Mouse (Mus musculus) heart, embryonic 14.5 days (tissue): ENCODE measurements at regions not wholly inside any gene's neighbourhood (a gene's known extent, or its start where the extent isn't known, plus 50 kb on each side); places are given as distances from the start of the nearest gene placed in this dataset.

Source experiments
- ATAC-seq: fragments of 200-750 bp; cut with Nextera tagmentation; 2 replicates; pipeline ENCODE4 v1.8.0; 2017; ENCODE audit warnings: low read depth, moderate TSS enrichment; ENCODE audit not compliant: insufficient number of reproducible peaks, insufficient read depth, low FRiP score
- H3K27ac ChIP-seq, 2 experiments: fragments of 200-500 bp in 1 of 2; fragments of 300-500 bp in 1 of 2; sonication (generic) in 1 of 2; replicated peaks in 1 of 2; 2 replicates each; pipeline ENCODE4 v1.5.1; 2012 to 2014; ENCODE audit warnings: low read depth in 2 of 2, low read length in 2 of 2, control low read depth in 1 of 2, mild to moderate bottlenecking in 1 of 2, mixed read lengths in 1 of 2; ENCODE audit not compliant: control insufficient read depth in 1 of 2, insufficient read depth in 1 of 2
- H3K27me3 ChIP-seq: fragments of 300-500 bp; sonication (generic); 2 replicates; pipeline ENCODE4 v1.6.1; 2014; ENCODE audit warnings: mild to moderate bottlenecking, low read length, control low read depth; ENCODE audit not compliant: control insufficient read depth, insufficient read depth
- H3K36me3 ChIP-seq: fragments of 300-500 bp; sonication (generic); 2 replicates; pipeline ENCODE4 v1.6.1; 2014; ENCODE audit warnings: mild to moderate bottlenecking, control low read depth, low read length, mixed read lengths; ENCODE audit not compliant: control insufficient read depth, insufficient read depth
- H3K4me1 ChIP-seq, 2 experiments: fragments of 200-500 bp in 1 of 2; fragments of 300-500 bp in 1 of 2; sonication (generic) in 1 of 2; 2 replicates each; pipeline ENCODE4 v1.6.1; 2012 to 2014; ENCODE audit warnings: low read length in 2 of 2, control low read depth in 1 of 2, mixed read lengths in 1 of 2; ENCODE audit not compliant: control insufficient read depth in 2 of 2, insufficient read depth in 2 of 2
- H3K4me2 ChIP-seq: fragments of 300-500 bp; sonication (generic); 2 replicates; pipeline ENCODE4 v1.6.1; 2014; ENCODE audit warnings: mild to moderate bottlenecking, low read length
- H3K4me3 ChIP-seq, 2 experiments: fragments of 200-500 bp in 1 of 2; fragments of 300-500 bp in 1 of 2; sonication (generic) in 1 of 2; 2 replicates each; pipeline ENCODE4 v1.5.1; 2012 to 2014; ENCODE audit warnings: low read length in 2 of 2, mild to moderate bottlenecking in 2 of 2, control low read depth in 1 of 2, low read depth in 1 of 2, moderate library complexity in 1 of 2; ENCODE audit not compliant: control insufficient read depth in 1 of 2, insufficient read depth in 1 of 2
- H3K9ac ChIP-seq: fragments of 300-500 bp; sonication (generic); 2 replicates; pipeline ENCODE4 v1.6.1; 2014; ENCODE audit warnings: mild to moderate bottlenecking, low read length
- H3K9me3 ChIP-seq: fragments of 300-500 bp; sonication (generic); 2 replicates; pipeline ENCODE4 v1.6.1; 2016; ENCODE audit warnings: low read length, control low read depth; ENCODE audit not compliant: control insufficient read depth
- WGBS: fragments of 180-500 bp; shearing (Covaris S2); extraction: QIAGEN DNeasy Blood & Tissue Kit; methylation state at CpG from one replicate; pipeline ENCODE4 v1.1.7; 2014; 5-methylcytosine and 5-hydroxymethylcytosine counted together

DNA sequence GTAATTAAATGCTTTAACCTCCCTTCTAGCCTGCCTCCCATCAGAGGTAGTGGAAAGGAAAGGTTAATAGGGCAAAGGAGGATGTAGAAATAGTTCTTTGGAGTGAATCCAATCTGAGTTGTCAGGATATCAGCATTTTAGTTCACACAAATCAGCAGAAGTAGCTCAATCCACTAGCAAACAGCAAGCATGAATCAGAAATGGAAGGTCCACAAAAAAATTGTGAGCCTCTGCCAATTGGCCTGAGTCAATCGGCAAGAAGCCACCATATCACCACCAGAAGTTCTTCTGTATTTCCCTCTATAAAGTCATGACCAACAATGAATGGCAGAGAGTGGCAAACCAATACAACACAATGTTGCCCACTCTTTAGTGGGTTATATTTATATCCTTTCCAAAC lies 505.0 kb downstream of the Btbd3 start:
- Histone ChIP-seq H3K27ac (no peak overlapping the region), H3K4me2 (no peak overlapping the region), H3K9me3 (no peaks in the 10 kb centered on the region), H3K9ac (no peak overlapping the region), H3K27me3 (no peaks in the 10 kb centered on the region), H3K4me3 (no peak overlapping the region), H3K36me3 (no peaks in the 10 kb centered on the region), H3K4me1 (no peaks in the 10 kb centered on the region)
- WGBS: 69% methylated on average over 1 of the region's 1 CpGs
- ATAC-seq: no peak

GRCm38 (mm10) chr2:138766275-138766842 lies 510.0 kb downstream of the Btbd3 start:
- 73% methylated on average over 9 of the region's 9 CpGs for WGBS

DNA sequence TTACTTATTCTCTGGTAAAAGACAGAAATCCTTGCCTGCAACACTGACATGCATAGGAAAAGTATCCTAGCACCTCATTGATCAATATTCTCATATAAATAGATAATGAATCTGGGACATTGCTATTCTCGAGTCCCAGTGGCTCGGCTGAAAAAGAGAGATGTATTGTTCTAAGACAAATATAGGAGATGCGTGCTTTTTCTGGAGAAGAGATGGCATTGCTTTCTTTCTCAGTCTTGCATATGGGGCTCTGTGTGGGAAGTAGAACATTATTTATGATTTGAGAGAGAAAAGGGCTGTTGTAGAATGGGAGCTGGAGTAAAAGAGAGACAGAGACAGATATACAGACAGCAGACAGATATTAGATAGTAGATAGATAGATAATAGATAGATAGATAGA lies 527.4 kb downstream of the Btbd3 start:
- ATAC-seq: no peak
- Histone ChIP-seq H3K4me3 (no peak overlapping the region), H3K9me3 (no peaks in the 10 kb centered on the region), H3K36me3 (no peaks in the 10 kb centered on the region), H3K4me2 (no peak overlapping the region), H3K4me1 (no peaks in the 10 kb centered on the region), H3K27me3 (no peaks in the 10 kb centered on the region), H3K9ac (no peak overlapping the region), H3K27ac (no peak overlapping the region)
- 80% methylated on average over 3 of the region's 3 CpGs for WGBS

More at GRCm38 (mm10) chr2:138766275-138766842, 510.0 kb downstream of the Btbd3 start:
- Histone ChIP-seq H3K4me3 (no peak overlapping the region), H3K27me3 (no peaks in the 10 kb centered on the region), H3K4me2 (no peak overlapping the region), H3K9me3 (no peaks in the 10 kb centered on the region), H3K9ac (no peak overlapping the region), H3K27ac (no peak overlapping the region), H3K36me3 (no peaks in the 10 kb centered on the region), H3K4me1 (no peaks in the 10 kb centered on the region)
- ATAC-seq: no peak

DNA sequence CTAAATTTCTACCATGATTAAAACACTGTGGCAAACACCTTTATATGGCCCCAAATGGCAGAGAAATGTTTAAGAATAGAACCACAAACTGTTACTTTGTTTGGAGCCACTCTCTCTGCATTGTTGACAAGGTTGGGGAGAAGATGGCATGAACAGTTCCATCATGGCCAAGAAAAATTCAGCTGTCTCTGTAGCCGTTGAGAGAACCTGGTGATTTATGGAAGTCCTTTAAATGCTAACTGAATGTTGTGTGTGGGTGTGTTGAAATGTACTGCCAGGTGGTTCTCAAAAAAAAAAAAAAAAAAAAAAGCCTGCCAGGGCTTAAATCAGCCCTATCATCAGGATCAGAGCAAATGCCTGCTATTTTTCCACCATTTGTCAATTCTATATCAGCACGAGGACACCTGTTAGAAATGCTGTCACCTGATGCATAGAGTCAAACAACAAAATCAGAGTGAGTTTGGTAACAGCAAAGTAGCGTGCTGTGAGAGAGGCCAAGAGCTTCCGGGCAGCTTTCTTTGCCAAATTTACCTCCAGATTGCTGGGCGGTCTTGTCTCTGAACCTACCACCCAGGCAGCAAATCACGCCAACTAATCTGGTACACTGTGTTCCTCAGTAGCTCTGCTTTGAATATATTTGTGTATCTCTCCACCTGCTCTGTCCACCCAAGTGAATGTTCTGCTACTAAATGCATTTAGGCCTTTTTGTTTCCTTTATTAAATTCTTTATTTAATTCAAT lies 536.5 kb downstream of the Btbd3 start:
- WGBS: 80% methylated on average over 6 of the region's 6 CpGs
- ATAC-seq: no peak
- Histone ChIP-seq H3K36me3 (no peaks in the 10 kb centered on the region), H3K27ac (no peak overlapping the region), H3K27me3 (no peaks in the 10 kb centered on the region), H3K4me3 (no peak overlapping the region), H3K9ac (no peak overlapping the region), H3K9me3 (no peaks in the 10 kb centered on the region), H3K4me1 (no peaks in the 10 kb centered on the region), H3K4me2 (no peak overlapping the region)

DNA sequence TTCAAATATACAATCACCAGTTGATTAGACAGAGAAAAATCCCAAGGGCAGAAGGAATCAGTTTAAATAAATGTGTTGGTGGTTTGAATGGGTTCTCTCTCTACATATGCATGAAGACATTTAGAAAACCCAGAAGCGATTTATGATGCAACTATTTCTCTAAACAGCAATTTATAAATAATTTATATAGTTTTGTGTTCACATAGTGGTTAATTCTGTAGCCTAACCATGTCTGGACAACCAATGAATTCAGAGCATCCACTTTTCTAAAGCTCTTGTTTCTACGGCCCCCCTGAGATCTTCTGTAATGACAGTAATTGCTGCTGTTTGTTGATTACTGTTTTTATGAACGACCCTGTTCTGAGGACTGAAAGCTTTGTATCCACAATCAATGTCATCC lies 549.8 kb downstream of the Btbd3 start:
- H3K9ac ChIP-seq: no peak overlapping the region

DNA sequence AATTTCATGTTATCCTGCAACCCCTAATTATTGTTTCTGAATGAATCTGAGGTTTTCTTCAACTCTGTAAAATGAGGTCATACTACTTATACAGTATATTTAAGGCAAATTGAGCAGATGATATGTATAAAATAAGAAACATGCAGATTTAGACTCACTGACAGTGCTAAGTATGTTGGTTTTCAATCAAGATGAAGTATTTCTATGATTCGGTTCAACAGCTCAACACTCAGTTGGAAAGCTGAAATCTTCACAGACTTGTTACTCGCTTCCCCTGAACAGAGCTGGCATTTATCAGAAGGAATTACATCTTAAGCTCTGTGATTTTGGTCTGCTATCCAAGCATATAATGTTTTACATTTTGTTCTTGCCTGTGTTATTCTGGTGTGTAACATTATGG lies 553.4 kb downstream of the Btbd3 start:
- no peak overlapping the region for H3K27ac ChIP-seq
- H3K36me3 ChIP-seq: no peaks in the 10 kb centered on the region
- 72% methylated on average over 2 of the region's 2 CpGs for WGBS
- H3K4me1 ChIP-seq: no peaks in the 10 kb centered on the region
- no peak overlapping the region for H3K9ac ChIP-seq
- H3K4me3 ChIP-seq: no peak overlapping the region
- no peak overlapping the region for H3K4me2 ChIP-seq
- H3K27me3 ChIP-seq: no peaks in the 10 kb centered on the region
- no peaks in the 10 kb centered on the region for H3K9me3 ChIP-seq
- no peak for ATAC-seq

More for the DNA sequence above, 549.8 kb downstream of the Btbd3 start:
- 81% methylated on average over 3 of the region's 3 CpGs for WGBS
- H3K9me3 ChIP-seq: no peaks in the 10 kb centered on the region
- no peaks in the 10 kb centered on the region for H3K36me3 ChIP-seq
- no peak for ATAC-seq
- H3K27ac ChIP-seq: no peak overlapping the region
- H3K27me3 ChIP-seq: no peaks in the 10 kb centered on the region
- H3K4me1 ChIP-seq: no peaks in the 10 kb centered on the region
- no peak overlapping the region for H3K4me2 ChIP-seq
- no peak overlapping the region for H3K4me3 ChIP-seq

DNA sequence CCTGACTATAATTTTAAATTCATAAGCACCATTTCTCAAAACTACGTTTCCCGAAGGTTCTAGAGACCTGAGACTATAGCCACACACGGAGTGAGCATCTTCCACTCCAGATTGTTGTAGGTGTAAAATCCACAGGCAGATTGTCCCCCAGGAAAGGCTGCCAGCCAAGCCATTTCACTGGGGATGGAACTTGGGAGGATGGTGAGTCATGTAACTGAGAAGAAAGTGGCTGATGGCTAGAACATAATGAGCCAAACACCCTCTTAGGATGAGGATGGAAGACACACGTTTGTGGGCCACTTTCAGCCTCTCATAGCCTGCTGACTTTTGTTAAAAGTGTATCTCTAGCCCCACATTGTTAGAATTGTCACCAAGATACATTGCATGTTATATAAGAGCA lies 564.1 kb downstream of the Btbd3 start:
- Histone ChIP-seq H3K4me1 (no peaks in the 10 kb centered on the region), H3K27ac (no peak overlapping the region), H3K27me3 (no peaks in the 10 kb centered on the region), H3K4me2 (no peak overlapping the region), H3K9me3 (no peaks in the 10 kb centered on the region), H3K36me3 (no peaks in the 10 kb centered on the region), H3K9ac (no peak overlapping the region), H3K4me3 (no peak overlapping the region)
- WGBS: 81% methylated on average over 4 of the region's 4 CpGs
- ATAC-seq: no peak

DNA sequence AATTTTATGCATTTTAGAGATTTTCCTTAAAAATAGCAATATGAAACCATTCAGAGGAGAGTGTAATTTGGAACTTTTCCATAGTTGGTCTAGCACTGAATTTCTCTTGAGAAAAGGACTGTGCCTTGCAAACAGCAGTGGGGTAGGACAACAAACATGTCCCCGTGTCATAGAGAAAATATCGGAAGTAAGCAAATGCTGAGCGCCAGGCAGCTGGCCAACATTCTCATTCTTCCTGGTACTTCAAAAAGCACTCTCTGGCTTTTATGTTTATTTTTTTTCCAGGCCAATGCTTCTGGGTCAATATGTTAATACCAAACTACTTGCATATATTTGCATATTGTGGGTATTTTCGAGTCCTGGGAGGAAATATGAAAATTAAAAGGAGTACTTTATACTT lies 568.5 kb downstream of the Btbd3 start:
- no peak for ATAC-seq
- Histone ChIP-seq H3K9me3 (no peaks in the 10 kb centered on the region), H3K36me3 (no peaks in the 10 kb centered on the region), H3K9ac (no peak overlapping the region), H3K27me3 (no peaks in the 10 kb centered on the region), H3K4me1 (no peaks in the 10 kb centered on the region), H3K27ac (no peak overlapping the region), H3K4me2 (no peak overlapping the region), H3K4me3 (no peak overlapping the region)
- WGBS: 73% methylated on average over 4 of the region's 4 CpGs
